Mouse (Mus musculus): ENCODE results near the gene Erlin1. TPM values are rescaled to one million over a fixed set of nuclear protein-coding genes. Genes with fewer than 3 reads are reported as not detected.

Erlin1 gene
- total and polyA plus RNA-seq, 3 experiments = 9.7 to 26.6 (median 22.7) TPM

DNA sequence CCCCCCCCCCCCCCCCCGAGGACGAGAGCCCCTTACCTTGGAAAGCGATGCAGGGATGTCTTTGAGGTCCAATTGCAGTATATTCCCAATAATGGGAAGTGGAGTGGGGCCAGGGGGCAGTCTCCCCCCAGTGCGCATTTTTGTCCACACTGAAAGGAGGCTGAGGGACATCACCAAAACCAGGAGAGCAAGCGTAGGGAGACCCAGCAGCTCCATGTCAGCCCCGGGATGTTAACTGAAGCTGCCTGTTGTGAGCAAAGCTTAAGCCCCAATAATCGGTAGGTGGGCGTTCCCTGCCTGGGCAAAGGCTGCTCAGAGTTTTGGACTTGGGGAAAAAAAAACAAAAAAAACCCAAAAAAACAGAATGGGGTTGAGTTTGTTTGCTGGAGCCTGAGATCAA, 40.6 kb downstream of the Erlin1 start, which contains the start of gene Cyp2c23:
Cyp2c23 (minus strand) TSS at position 237 of the 400 bp plus-strand sequence.
- H3K27me3 ChIP-seq (replicated peaks) = no peaks in the 10 kb centered on the region
- H3K9me3 ChIP-seq (replicated peaks; ENCODE audit: low read length) = no peaks in the 10 kb centered on the region
- H3K4me1 ChIP-seq (ENCODE audit: control insufficient read depth in 1 of 2, insufficient read depth in 2 of 2) = peaks cover 0 to 10% of the 10 kb centered on the region in 2 experiments; a peak in 2 of 4 replicates
- no peak within 1 kb of the TSS for H3K4me3 ChIP-seq (replicated peaks in 1 of 3; ENCODE audit: low read depth in 2 of 3, low read length in 2 of 3, poor library complexity in 1 of 3)
- TF ChIP-seq ZC3H11A (IDR thresholded peaks at IDR 0.05; ENCODE audit: low read depth, low read length) (no peak), EP300 (IDR thresholded peaks at IDR 0.05; ENCODE audit: low read length) (no peak), JUND (conservative IDR thresholded peaks at IDR 0.05; ENCODE audit: low read depth, low read length) (no peak), GABPA (IDR thresholded peaks at IDR 0.05; ENCODE audit: insufficient replicate concordance, low read depth, low read length) (no peak), CTCF (conservative IDR thresholded peaks at IDR 0.05 in 1 of 2, IDR thresholded peaks at IDR 0.05 in 1 of 2; ENCODE audit: low read depth in 2 of 2, low read length in 2 of 2) (no peak), BHLHE40 (IDR thresholded peaks at IDR 0.05; ENCODE audit: low read depth, low read length) (no peak), MXI1 (IDR thresholded peaks at IDR 0.05; ENCODE audit: low read depth, low read length) (no peak), CHD2 (IDR thresholded peaks at IDR 0.05; ENCODE audit: low read length) (no peak), E2F4 (IDR thresholded peaks at IDR 0.05; ENCODE audit: insufficient replicate concordance, low read depth, low read length) (no peak), NRF1 (IDR thresholded peaks at IDR 0.05; ENCODE audit: low read depth, low read length) (no peak), TCF12 (IDR thresholded peaks at IDR 0.05; ENCODE audit: low read depth, low read length) (no peak), HCFC1 (IDR thresholded peaks at IDR 0.05; ENCODE audit: low read depth, low read length) (no peak), POLR2AphosphoS2 (IDR thresholded peaks at IDR 0.05; ENCODE audit: low read depth, low read length) (no peak), MAFK (IDR thresholded peaks at IDR 0.05; ENCODE audit: insufficient replicate concordance, low read length) (no peak), IRF4 (IDR thresholded peaks at IDR 0.05; ENCODE audit: low read depth, low read length) (no peak), ETS1 (conservative IDR thresholded peaks at IDR 0.05; ENCODE audit: low read depth, low read length) (no peak)
- in situ Hi-C loops (cut with MboI; ENCODE audit: low pct_ligation_motif_present, low pct_unique_long_range_greater_than_20kb, low sequenced_read_pairs) = no loop called here
- H3K9ac ChIP-seq (ENCODE audit: insufficient read depth, low read depth) = no peak within 1 kb of the TSS
- H3K27ac ChIP-seq (ENCODE audit: insufficient read depth, low read depth) = no peak within 1 kb of the TSS
- no peak for DNase-seq (ENCODE audit: extremely low read depth)
- H3K79me2 ChIP-seq (replicated peaks; ENCODE audit: control insufficient read depth, extremely low read depth, insufficient read depth, poor library complexity, severe bottlenecking) = no peaks in the 10 kb centered on the region
- dilution Hi-C loops (cut with MboI; ENCODE audit: extremely low pct_ligation_motif_present, extremely low pct_unique_long_range_greater_than_20kb, low sequenced_read_pairs) = no loop called here
- H3K4me2 ChIP-seq (ENCODE audit: insufficient read depth, low read depth, poor library complexity, severe bottlenecking) = no peak within 1 kb of the TSS
- H3K36me3 ChIP-seq (replicated peaks in 1 of 2; ENCODE audit: control insufficient read depth in 1 of 2, insufficient read depth in 1 of 2, low read length in 1 of 2) = peaks cover 0 to 11% of the 10 kb centered on the region in 2 experiments

DNA sequence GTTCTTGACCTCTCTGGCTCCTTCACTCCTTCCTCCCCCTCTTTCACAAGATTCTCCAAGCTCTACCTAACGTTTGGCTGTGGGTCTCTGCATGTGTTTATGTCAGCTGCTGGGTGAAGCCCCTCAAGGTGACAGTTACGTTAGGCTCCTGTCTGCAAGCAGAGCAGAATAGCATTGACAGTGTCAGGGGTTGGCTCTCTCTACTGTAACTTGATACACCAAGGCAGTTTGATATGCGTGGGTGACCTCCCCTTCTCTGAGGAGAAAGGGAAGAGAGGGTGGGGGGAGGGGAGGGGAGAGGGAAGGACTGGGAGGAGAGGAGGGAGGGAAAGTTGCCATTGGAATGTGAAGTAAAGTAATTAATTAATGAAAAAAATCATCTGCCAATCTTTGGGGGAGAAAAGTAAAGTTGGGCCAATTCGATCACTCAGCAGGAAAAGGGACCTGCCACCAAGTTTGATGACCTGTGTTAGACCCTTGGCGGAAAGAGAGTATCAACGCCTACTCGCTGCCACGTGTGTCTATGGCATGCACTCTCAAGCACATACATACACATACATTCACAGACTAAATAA, 42.5 kb downstream of the Erlin1 start:
- Histone ChIP-seq H3K4me2 (ENCODE audit: insufficient read depth, low read depth, poor library complexity, severe bottlenecking) (no peak overlapping the region), H3K9me3 (replicated peaks; ENCODE audit: low read length) (no peaks in the 10 kb centered on the region), H3K9ac (ENCODE audit: insufficient read depth, low read depth) (no peak overlapping the region), H3K4me3 (replicated peaks in 1 of 3; ENCODE audit: low read depth in 2 of 3, low read length in 2 of 3, poor library complexity in 1 of 3) (no peak overlapping the region), H3K27me3 (replicated peaks) (no peaks in the 10 kb centered on the region), H3K36me3 (replicated peaks in 1 of 2; ENCODE audit: control insufficient read depth in 1 of 2, insufficient read depth in 1 of 2, low read length in 1 of 2) (peaks cover 0 to 4% of the 10 kb centered on the region in 2 experiments), H3K4me1 (ENCODE audit: control insufficient read depth in 1 of 2, insufficient read depth in 2 of 2) (peaks cover 0 to 10% of the 10 kb centered on the region in 2 experiments; a peak in 2 of 4 replicates), H3K27ac (ENCODE audit: insufficient read depth, low read depth) (no peak overlapping the region), H3K79me2 (replicated peaks; ENCODE audit: control insufficient read depth, extremely low read depth, insufficient read depth, poor library complexity, severe bottlenecking) (no peaks in the 10 kb centered on the region)
- no peak for DNase-seq (ENCODE audit: extremely low read depth)
- no peak for TF ChIP-seq USF2 (conservative IDR thresholded peaks at IDR 0.05; ENCODE audit: low read depth, low read length)
- no peak for TF ChIP-seq ZKSCAN1 (IDR thresholded peaks at IDR 0.05; ENCODE audit: borderline replicate concordance, low read depth, low read length)
- TF ChIP-seq GABPA (IDR thresholded peaks at IDR 0.05; ENCODE audit: insufficient replicate concordance, low read depth, low read length) = no peak
- TF ChIP-seq MYC (IDR thresholded peaks at IDR 0.05; ENCODE audit: low read depth, low read length) = no peak
- TF ChIP-seq JUN (IDR thresholded peaks at IDR 0.05; ENCODE audit: insufficient read depth, low read depth, low read length) = no peak
- TF ChIP-seq RCOR1 (conservative IDR thresholded peaks at IDR 0.05; ENCODE audit: low read depth, low read length) = no peak
- no peak for TF ChIP-seq JUND (conservative IDR thresholded peaks at IDR 0.05; ENCODE audit: low read depth, low read length)
- no peak for TF ChIP-seq IRF4 (IDR thresholded peaks at IDR 0.05; ENCODE audit: low read depth, low read length)
- no peak for TF ChIP-seq CTCF (conservative IDR thresholded peaks at IDR 0.05 in 1 of 2, IDR thresholded peaks at IDR 0.05 in 1 of 2; ENCODE audit: low read depth in 2 of 2, low read length in 2 of 2)
- TF ChIP-seq ZC3H11A (IDR thresholded peaks at IDR 0.05; ENCODE audit: low read depth, low read length) = no peak
- no peak for TF ChIP-seq PAX5 (IDR thresholded peaks at IDR 0.05; ENCODE audit: low read length)
- TF ChIP-seq ZMIZ1 (IDR thresholded peaks at IDR 0.05; ENCODE audit: low read depth, low read length) = no peak
- TF ChIP-seq CHD1 (IDR thresholded peaks at IDR 0.05; ENCODE audit: low read depth, low read length) = no peak
- in situ Hi-C loops (cut with MboI; ENCODE audit: low pct_ligation_motif_present, low pct_unique_long_range_greater_than_20kb, low sequenced_read_pairs) = no loop called here
- dilution Hi-C loops (cut with MboI; ENCODE audit: extremely low pct_ligation_motif_present, extremely low pct_unique_long_range_greater_than_20kb, low sequenced_read_pairs) = no loop called here
